Mouse (Mus musculus): Measurements from ENCODE around the gene Diras2.

Diras2 gene

DNA sequence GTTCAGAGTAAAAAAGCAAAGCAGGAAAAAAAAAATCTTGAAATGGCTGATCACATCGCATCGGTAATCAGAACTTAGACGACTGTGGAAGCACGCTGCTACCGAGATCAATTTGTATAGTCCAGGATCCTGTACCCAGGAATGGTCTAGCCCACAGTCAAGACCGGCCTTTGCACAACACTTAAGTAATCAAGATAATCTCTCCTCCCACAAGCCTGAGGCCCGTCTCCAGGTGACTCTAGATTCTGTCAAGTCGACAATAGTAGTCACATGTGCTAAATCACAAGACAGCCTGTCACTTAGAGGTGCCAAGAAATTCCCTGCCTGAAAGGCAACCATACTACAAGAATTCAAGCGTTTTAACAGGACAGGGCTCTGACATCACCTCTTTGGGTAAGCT is at the start of gene Diras2:
TSS of gene Diras2 (minus strand) at position 159 of the 400 bp plus-strand sequence.
- DNase-seq (ENCODE audit: low spot score), result no peak

DNA sequence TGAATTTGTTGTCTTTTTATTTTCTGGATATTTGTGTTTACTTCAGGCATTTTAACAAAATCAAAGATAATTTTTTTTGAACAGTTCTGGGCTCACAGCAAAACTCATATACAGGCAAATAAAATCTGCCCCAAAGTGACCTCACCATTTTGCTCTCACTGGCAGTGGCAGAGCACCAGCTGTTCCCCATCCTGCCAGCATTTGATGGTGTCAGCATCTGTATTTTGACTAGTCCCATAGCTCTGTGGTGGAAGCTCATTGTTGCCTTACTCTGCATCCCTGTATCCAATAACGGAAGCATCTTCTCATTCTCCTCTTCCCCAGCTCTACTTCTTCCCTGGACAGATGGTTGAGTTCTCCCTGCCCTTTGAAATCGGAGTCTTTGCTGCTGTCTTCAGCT is 47.7 kb upstream of the Diras2 start:
- no peak for DNase-seq (ENCODE audit: low spot score)

DNA sequence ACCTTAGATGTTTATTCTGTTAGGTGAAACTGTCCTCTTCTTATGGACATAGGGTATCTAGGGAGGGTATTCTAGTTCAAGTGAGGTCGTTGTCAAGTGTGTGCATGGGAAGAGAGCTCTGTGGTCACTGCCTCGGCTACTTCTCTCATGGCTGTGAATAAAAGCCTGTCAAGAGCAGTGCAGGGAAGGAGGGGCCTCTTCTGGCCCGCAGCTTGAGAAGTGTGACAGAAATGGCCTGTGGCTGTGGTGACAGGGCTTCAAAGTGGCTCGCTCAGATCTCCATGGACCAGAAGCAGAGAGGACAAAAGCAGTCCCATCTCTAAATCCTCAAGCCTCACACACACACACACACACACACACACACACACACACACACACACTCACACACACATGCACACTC is 46.9 kb upstream of the Diras2 start:
- DNase-seq (ENCODE audit: low spot score), result no peak

DNA sequence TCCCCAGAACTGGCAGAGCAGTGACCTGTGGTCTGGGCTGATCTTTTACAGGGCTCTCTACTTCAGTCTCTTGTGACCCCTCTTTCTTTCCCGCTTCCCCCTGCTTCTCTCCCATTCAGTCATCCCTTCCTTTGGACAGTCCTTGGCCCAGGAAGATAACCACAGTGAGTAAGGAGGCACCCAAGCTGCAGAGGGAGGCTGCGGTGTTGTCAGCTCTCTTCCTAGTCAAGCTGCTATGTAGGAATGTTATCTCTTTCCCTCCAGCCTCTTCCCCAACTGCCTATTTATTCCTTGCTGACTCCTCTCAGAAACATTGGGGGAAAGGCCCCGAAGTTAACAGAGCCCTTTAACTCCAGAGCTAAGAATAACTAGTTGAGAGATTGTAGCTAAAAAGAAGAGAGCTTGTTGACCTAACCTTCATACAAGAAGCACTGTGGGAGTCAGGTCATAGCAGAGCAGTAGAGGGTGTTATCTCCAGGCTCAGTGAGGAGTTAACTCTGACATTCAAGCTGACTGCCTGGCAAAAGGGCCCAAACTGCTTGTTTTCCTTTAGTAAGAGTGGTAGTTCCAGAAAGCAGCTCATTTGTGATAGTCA is 46.3 kb upstream of the Diras2 start:
- no peak for DNase-seq (ENCODE audit: low spot score)

DNA sequence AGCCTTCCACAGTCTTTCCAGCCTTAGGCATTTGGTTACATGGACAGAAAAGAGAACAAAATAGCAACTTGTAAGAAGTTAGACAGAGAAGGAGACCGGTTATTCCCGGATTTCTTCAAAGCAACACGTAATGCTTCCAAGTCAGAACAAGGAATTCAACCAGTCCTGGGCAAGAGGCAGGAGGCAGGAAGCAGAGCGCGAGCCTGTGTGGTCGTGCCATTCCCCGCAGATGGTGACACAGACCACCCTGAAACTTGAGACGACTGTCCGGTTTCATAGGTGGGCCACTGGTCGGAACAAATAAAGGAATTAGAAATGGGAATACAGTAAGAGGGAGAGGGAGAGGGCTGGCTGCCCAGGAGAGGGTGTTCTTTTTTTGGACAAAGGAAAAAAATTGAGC is 45.8 kb upstream of the Diras2 start:
- no peak for DNase-seq (ENCODE audit: low spot score)

DNA sequence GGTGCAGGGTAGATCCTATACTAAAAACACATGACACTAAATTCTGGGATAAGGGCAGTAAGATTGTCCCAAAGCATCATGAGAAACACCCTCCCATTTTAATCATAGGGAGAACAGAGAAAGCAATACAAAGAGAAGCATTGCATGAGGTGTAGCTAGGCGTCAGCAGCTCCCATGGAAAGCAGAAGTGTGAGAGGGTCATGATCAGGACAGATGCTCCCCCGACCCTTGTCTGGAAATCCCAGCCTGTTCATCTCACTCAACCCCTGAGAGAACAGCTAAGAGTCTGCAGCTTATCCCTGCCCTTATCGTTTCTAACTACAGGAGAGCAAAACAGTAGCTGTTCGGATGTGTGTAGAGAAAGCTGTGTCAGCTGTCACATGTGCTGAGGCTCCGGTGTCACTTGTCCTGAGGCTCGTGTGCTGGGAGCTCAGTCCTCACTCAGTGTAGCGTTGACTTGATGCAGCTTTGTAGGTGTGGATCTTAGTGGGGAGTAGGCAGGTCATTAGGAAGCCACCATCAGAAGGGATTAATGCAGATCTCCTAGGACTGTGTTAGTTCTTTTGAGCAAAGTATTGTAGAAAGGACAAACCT is 45.0 kb upstream of the Diras2 start:
- no peak for DNase-seq (ENCODE audit: low spot score)

DNA sequence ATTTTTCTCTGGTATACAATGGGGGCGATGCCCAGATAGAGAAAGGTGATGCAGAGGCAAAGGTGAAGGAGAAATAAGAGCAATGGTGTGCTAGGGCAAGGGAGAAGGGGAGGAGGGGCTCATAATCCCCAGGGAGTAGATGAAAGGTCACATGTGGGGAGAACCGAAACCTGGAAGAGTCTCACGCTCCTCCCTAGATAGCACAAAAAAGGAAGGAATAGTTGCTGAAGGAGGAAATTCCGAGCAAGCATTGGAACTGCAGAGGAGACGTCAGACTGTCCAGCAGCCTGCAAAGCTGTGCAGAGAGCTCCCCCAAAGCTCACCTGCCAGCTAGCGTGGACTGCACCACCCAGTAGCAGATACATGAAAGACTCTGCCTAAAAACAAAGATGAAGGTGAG is 44.4 kb upstream of the Diras2 start:
- DNase-seq (ENCODE audit: low spot score), result no peak

DNA sequence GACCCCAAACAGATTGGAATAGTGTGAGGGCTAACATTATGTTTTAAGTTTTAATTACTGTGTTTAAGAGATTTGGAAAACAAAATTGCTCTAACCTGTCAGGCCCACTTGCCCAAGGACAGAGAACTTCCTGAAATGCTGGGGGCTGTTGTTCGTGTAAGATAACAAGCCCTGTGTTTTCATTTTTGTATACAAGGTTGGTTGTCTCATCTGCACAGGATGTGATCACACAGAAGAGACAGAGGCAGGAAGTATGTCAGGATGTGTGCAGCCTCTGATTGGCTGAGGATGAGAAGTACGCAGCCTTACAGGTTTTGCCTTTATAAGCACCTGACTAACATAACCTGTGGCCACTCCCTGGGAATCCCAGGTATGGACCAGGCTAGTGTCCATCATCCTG is 43.2 kb upstream of the Diras2 start:
- DNase-seq (ENCODE audit: low spot score), result no peak

DNA sequence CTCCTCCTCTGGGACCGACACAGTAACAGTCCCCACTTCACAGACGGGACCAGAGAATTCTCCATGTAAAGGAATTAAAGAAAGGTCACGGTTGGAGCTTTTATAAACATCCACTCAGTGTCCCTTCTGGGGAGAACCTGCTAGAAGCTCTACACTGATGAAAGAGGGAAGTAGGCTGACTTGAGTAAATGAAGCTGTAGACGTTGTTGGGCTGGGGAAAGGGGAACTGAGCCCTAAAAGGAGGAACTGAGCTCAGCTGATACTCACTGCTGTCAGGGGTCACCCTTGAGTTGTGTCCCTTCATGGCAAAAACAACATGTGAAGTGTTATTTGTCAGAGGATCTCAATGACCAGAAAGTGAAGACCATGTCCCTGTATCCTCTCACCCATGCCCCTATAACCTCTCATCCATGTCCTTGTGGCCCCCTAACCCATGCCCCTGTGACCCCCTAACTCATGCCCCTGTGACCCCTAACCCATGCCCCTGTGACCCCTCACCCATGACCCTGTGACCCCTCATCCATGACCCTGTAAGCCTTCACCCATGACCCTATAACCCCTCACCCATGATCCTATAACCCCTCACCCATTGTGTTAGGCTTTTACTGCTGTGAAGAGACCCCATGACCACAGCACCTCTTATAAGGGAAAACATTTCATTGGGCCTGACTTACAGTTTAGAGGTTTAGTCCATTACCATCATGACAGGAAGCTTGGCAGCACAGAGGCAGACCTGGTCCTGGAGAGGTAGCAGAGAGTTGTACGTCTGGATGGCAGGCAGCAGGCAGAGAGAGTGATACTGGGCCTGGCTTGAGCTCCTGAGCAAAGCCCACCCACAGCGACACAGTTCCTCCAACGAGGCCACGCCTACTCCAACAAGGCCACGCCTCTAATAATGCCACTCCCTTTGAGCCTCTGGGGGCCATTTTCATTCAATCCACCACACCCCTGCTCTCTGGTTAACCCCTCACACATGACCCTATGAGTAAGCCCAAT is 41.7 kb upstream of the Diras2 start:
- no peak for DNase-seq (ENCODE audit: low spot score)

DNA sequence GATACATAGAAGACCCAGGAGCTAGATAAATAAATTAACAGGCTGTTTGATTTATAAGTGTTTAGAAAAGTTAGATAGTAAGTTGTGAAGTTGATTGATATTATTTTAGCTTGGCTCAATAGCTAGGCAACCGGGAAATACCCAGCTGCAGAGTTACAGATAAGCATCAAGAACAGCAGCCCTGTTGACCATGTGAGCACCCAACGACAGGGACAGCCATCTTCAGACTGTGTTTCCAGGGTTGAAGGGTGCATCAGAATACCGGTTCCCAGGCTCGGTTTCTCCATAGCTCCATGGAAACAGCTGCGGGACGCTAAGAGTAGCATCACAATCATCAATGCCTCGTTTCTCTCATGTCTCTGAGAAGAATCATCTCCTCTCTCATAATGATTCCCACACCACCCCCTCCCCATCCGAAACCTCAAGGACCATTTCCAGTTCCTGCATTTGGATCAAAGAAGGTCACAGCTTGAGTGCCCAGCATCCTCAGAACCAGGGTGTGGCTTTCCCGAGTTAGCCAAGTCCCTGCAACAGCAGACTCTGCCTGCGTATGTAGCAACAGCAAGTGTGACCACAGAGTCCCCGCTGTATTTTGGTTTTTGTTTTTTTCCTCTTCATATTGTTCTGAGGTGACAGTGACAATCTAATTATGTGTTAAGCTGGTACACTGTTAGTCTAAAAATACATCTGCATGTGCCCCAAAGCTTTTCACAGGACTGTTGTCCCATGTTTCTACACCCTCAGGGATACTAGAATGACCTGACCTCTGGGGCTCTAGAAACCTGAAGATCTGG is 40.7 kb upstream of the Diras2 start:
- DNase-seq (ENCODE audit: low spot score), result no peak

DNA sequence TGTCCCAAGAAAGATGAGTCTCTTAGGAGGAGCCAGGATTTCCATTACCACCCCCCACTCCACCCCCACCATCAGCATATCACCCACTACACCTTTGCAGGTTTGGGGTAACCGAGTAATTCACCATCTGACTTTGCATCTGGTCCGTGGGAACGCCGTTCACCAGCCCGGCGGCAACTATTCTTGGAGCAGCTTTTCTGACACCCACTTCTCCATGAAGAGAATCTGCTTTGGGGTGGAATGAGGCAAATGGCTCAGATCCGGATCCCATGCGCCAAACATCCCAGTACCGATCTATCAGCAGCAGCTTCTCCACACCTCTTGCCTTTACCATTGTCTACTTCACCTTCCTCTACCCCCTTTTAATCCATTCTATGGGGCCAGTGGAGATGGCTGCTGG is 39.2 kb upstream of the Diras2 start:
- DNase-seq (ENCODE audit: low spot score), result no peak

DNA sequence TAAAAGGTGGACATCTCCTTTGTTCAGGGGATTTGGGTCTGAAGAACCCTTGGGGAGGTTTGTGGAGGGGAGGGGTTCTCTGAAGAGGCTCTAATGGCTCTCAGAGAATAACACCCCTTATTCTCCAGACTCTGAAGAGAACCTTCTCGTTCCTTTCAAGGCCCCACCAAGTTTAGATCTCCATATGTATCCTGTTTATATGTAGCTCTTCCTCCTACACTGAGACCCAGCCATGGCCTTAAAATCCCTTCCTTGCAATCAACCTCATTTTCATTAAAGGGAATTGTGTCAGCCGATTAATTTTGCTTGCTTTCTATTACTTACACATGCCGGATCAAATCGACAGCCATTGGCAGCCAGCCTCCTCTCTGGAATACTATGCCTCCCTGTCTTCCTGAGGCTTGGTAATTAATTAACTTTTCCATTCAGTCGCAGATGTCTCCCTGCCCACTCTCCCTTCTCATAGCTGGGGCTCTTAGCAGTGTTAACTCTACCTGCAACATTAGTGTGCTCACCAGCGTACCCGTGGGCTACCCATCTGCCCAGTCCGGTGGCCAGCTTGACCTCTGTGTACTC is 38.2 kb upstream of the Diras2 start:
- no peak for DNase-seq (ENCODE audit: low spot score)

DNA sequence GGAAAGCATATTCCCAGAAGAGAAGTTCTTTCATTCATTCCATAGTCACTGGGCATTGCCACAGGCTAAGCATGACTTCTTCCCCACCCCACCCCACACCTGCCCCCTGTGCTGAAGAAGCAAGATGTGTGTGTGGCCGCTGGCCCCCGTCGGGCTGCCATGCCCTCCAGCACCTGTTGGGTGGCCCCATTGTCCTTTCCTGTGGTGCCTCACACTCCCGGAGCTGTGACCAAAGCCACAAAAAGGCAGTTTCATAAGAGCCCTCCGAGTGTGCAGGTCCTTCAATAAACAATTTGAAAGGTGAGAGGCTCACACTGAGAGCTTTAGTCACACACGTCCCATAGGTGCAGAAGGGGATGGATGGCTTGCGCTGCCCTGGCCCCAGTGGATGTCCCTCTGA is 35.7 kb upstream of the Diras2 start:
- DNase-seq (ENCODE audit: low spot score), result no peak

DNA sequence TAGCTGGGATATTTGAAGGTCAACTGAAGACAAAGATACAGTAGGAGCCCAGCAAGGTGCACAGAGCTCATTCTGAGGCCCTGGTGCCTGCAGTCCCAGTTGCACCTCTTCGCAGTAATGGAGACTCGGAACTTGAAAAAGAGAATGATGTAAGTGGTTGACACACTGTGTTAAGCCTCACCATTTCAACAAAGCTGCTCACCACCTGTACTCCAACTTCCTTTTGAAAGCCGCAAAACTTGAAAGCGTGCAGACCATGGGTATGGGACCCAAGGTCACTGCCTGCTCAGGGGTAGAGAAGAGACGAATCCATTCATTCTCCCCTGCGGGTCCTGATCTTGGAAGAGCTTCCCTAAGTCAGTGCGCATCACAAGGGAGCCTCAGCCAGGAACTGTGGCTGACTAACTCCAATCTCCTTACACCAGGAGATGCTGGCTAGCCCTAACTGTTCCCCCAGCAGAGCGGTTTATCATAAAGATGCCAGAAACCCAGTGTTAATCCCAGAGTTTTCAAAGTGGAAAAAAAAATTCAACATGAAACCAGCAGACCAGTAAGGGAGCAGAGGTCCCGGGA is 35.2 kb upstream of the Diras2 start:
- DNase-seq (ENCODE audit: low spot score), result no peak

DNA sequence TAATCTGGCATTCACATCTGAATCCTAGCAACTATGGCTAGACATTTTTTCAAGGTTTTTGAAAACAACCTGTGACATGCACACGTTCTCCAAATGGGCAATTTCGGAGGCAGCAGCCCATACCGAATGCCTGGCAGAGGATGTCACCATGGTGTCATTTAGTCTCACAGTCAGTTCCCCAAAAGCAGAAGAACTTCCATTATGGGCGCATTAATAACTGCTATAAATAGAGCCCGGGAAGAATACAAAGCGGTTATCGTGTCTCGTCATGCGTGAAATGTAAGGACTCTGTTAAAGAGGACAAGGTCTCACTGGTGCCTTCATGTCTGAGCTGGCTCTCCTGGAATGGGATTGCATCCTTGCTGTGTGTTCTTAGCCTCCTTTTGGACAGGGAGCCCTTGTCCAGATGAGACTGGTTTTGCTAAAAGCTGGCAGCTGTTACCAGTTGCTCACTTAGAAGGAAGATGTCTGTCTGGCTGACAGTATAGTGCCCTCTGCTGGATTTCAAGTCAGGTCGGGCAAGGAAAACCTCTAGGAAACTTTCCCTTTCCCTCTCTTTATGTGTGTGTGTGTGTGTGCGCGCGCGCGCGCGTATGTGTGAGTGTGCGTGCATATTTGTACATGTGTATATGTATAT is 34.1 kb upstream of the Diras2 start:
- DNase-seq (ENCODE audit: low spot score), result no peak

DNA sequence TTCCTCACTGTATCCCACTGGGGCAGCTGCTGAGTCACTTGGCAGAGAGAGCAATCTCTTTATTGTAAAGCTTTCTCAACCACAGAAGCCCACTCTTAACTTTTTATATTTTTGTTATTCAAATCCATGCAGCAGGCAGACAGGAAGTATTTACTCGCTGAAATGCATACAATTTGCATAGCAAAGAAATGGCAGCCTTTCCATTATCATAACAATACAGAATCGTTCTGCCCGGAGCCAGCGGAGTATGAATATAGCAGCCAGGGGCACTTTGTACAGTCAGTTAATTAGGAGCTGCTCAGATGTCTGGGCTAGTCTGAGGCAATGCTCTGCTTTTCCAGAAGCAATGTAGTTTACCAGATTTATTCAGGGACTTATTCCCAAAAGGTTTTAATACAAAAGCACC is 31.1 kb upstream of the Diras2 start:
- DNase-seq (ENCODE audit: low spot score), result no peak

DNA sequence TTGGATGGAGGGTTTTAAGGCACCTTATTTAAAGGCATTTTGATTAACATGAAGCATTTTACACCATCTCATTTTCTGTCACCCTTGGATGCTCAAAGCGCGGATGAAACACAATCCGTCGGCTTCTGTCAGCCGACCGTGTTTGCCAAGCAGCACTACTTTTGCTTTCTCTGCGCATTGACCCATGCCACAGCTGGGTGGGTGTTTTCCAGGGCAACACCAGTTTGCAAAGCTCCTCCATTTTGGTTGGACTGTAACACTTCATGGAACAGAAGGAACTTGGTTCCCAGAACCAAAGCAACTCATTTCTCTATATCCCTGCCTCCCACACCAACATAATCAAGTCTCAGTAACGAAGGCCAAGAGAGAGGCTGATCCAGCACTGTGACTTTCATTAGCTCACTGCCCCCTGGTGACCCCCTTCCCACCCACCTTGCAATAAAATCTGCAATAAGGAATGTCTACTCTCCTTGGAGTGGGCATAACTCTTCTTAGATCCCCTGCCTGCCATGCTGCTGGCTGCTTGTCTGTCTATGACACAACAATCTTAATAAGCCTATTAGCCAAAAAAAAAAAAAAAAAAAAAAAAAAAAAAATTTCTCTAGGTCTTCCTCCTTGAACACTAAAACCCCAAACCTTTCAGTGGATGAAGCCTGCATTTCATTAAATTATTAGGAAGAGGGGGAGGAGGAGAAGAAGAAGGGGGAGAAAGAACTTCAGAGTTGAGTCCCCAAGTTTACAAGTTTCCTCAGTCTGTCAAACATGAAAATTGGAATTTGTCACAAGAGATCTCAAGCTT is 30.5 kb upstream of the Diras2 start:
- DNase-seq (ENCODE audit: low spot score), result no peak

DNA sequence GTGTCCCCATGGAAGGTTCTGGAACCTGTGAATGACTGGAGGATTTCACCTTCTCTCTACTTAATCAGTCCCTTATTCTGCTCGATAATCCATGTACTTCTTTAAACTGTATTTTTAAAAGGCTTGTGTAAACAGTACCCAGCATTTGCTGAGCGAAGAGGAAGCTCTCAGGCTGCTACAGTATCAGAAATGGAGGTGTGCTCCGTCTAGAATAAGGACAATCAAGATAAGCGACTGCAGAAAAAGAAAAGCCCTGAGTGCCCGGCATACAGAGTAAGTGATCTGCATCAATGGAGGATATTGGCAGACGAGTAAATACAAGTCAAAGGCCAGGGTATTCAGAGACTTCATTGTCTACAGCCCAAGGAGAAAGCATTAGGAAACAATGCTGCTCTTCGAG is 26.3 kb upstream of the Diras2 start:
- no peak for DNase-seq (ENCODE audit: low spot score)

DNA sequence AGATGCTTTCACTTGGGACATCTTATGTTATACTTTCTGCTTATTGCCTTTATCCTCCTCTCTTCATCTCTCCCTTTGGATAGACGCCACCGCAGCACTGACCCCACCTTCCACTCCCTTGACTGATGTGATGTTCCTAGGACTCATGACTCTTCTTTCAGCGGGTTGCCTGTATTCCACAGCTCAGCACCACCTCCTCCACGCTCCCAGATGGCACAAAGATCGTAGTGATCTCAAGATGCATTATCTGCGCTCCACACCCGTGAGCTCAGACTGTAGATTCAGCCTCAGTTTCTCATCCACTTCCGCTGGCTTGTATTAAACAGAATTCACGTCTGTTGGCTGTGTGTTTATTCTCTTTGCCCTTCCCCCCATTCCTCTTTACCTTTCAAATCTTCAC is 23.6 kb upstream of the Diras2 start:
- DNase-seq (ENCODE audit: low spot score), result no peak

DNA sequence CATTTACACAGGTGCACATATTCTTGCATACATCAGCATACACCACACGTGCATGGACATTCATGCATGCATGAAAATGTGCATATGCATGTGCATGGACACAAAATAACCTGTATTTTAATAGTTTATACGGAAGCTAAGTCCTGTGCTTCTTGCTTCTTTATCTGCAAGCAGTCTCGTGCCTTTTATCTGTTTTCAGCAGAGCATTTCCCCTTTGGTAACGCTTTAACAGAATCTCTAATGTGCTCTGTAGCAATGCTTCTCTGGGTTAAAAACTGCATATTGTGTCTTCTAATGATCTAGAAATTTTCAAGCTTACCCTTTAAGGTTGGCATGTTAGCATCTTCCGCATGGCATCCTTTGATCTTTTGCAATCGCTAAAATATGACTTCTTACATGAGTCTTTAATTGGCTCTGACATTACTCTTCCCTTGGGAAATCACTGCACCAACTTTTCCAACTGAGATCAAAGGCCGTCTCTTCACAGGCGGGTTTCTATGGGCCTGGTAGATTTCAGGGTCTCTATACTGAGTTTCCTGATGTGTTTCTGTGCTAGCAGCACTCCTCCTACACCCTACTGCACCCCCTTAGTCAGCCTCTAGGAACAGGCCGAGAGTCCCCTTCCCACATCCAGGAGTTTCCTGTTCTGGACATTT is 21.9 kb upstream of the Diras2 start:
- no peak for DNase-seq (ENCODE audit: low spot score)

Measured in ovary, adult 18-20 months (tissue).